Mouse (Mus musculus) heart, adult 11 months (tissue): ENCODE data around the gene Hist2h2aa1.

Source experiments
- DNase-seq: peaks from one replicate; pipeline ENCODE4 v3.0.0; 2022

Gene Hist2h2aa1

DNA sequence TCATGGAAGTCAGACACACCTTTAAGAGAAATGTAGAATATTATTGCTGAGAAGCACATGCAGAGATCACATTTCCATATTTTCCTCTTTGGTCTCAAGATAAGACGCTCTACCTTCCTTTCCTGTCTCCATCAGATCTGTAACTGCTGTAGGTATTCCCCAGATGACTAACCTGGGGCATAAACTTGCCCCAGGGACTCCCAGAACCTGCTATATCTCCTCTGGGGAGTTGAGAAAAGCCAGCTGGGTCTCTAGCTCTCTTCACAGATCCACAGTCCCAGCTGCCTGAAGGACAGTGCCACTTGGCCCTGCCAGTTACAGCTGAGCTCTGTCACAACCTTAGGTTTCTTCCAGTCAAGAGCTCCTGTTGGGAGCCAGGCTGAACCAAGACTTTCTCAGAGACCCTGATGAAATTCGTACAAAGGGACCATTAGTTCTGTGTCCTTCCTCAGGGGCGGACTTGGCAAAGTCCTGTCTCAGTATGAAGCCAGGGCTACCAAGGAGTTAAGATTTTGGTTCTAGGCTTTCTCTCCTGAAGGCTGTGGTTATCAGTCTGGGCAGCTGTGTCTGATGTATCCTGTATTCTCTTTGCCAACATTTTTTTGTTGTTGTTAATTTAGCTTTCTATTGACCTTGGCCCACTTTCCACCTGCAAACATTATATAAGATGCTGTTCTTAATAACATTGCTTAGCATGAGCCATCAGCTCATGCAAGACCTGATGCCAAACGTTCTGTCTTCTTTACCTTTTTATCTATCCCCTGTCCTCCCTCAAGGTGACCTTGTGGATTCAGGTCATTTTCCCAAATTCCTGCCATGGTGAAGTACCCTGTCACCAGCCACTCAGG, 14.2 kb upstream of the Hist2h2aa1 start:
- peak; percentile 92 for DNase-seq

DNA sequence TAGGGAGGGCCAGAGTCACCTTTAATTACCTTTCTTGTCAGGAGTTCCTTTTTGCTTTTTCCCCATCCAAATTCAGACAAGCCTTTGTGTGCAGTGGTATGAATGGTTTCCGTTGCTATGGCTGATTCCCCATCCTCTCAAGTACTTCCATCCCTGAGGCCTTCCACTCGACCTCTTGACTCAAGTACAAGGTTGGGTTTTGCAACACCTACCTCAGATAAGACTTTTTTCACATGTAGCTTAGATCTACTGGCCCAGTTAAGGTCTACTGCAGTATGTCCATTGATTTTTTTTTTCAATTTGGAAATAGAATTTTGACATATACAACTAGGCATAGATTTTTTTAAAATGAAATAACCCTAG, 13.6 kb upstream of the Hist2h2aa1 start:
- DNase-seq = no peak

DNA sequence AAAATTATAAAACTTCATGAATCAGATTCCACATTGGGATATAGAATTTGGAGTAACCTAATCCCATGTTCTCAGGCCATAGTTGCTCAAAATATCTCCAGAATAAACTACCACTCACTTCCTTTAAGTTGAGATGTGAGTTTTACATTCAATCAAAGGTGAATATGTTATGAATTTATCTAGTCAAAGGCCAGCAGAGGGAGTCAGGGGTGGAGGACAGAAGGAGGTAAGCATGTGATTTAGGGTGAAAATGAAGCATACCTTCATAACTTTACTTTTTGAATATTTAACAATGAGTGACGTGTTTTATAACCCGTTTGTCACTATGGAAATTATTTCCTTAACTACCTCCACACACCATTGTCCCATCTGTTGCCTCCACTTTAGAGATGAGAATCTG, 10.4 kb upstream of the Hist2h2aa1 start:
- DNase-seq = no peak

DNA sequence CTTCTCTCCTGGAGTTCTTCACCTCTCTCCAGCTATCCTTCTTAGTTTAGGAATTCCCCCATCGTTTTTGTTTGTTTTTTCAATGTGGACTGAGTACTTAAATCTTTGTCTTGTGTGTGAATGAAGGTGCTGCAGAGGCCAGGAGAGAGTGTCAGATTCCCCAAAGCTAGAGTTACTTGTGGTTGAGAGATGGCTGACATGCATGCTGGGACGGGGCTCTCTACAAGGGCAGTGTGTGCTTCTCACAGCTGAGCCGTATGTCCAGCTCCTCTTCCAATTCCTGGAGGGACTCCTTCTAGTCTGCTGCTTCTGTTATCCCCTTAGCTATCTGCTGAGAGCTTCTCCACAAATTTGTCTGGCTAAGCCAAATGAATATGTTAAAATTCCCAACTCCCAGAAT, 9.5 kb upstream of the Hist2h2aa1 start:
- no peak for DNase-seq

DNA sequence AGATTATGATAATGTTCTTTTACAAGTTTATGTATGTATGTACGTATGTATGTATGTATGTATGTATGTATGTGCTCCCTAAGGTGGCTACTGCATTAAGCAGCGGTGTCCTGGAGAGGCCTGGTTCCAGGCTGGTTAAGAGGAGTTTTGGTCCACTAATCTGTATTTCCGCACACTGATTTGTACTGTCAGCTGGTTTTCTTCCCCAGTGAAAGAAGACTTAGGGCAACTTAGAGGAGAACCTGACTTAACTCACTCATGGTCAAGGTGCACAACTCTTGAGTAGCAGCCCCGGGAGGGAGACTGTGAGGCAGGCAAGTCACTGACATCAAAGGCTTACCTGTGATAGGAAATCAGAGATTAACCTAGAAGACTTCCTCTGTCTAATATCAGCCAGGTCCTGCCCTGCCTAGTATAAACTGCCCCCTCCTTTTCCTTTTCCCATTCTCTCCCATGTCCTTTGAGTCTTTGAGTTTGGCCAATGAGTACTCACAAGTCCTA, 8.4 kb upstream of the Hist2h2aa1 start:
- peak; percentile 82 for DNase-seq

DNA sequence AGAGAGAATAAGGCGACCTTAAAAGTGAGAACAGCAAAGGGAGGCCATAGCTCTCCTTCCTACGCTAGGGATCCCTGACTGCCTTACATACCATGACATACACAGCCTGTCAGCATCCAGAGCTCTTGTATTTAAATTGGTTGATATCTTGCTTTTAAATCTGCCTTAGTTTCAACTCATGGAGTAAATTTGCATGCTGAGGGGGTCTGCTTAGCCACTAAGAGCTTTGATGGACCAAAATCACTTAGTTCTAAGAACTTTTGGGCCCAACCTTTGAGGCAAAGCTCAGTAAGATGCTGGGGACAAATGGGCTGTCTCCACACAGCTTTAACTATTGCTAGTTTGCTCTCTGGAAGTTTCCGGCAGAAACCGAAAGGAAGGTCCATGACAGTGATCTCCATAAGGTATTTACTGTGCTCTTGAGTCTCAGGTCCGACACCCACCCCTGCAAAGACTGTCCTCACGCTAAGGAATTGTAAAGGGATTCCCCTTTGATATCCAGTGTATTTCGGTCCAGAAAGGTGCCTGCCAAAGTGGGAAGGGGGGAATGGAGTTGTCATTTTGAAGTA, 7.9 kb upstream of the Hist2h2aa1 start:
- DNase-seq = peak; percentile 87

DNA sequence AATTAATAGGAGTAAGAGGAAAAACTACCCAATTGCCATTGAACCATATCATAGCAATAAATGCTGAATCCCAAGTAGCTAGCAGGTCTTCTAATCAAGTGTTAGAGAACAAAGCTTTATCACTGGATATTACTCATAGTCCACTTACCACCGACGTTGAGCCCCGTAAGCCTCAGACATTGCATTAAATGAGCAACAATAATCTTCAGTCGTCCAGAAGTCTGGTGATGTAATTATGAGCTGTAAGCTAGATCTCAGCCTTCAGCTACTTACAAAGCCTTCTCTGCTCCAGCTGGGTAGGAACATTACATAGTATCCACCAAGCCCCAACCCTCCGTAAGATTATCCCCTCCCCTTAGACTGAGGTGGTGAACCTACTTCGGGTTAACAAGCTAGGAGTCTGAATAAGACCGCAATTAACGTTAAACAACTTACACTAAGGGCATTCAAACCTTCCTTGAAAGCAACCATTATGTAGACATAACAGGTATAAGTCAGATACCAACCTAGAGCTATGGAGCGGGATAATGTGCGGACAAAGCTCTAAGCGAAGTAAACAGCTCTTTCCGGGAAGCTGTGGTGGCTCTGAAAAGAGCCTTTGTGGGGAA, 7.3 kb upstream of the Hist2h2aa1 start:
- DNase-seq = peak; percentile 79

DNA sequence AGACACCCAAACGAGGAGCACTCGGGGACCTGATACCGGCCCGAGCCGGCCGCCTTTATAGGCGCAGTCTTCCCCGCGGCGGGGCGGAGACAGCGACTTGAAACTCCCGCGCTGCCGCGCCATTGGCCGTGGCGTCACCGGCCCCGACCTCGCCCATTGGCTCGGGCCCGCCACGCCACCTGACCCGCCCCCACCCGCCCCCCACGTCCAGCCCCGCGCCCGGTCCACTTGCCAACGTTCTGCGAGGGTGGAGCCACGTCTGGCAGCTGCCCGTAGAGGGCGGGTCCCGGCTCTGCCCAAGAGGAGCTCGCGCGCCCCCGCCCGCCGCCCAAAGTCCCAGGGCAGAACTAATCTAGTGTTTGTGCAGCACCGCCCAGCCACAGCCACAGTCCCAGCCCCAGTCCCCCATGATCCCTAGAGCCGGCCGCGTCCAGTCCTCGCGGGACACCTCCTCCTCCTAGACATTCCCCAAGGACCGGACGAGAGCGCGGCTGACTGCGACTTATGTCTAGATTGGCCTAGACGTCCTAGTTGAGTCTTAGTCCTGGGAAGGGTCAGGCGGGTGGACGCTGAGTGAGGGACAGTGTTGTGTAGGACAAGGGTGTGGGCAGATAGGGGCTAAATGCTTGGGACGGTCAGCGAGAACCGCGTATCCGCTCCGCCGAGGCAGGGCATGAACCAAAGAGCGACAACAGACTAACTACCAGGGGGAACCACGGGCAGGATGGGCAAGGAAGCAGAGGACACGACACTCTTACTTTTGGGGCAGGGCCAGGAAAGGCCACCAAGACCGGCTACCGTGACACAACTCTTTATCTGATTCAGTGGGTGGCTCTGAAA, 6.1 kb upstream of the Hist2h2aa1 start, which contains the start of gene Hist2h3c2:
Hist2h3c2 (minus strand) TSS at position 174 of the 840 bp plus-strand sequence.
- peak; percentile 99 for DNase-seq

DNA sequence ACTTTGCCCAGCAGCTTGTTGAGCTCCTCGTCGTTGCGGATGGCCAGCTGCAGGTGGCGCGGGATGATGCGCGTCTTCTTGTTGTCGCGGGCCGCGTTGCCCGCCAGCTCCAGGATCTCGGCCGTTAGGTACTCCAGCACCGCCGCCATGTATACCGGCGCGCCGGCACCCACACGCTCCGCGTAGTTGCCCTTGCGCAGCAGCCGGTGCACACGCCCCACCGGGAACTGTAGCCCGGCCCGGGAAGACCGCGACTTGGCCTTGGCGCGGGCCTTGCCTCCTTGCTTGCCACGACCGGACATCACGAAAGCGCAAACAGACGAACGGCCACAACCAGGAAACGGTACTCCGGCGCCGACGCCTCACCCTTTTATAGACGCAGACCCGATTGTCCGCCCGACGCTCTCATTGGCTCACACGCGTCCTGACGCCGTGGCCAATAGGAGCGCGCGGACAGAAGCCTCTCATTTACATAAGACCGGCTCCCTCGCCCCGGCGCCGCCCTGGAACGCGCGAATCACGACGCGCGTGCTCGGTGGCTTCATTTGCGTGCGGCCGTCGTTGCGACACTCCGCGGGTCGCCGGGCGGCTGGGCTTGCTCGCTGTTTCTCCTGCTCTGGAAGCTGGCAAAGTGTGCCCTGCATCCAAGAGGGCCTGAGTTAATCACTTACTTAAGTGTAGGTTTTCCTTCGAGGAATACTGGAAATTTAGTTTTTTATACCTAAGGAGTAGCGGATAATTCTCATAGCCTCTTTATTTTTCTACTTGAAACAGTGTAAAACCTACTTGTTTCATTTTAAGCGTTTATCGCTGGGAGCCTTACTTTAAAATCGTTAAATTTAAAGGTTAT, 5.1 kb upstream of the Hist2h2aa1 start, which contains the start of gene Hist2h2aa2:
Hist2h2aa2 (minus strand) TSS at position 328 of the 850 bp plus-strand sequence.
- peak; percentile 100 for DNase-seq

DNA sequence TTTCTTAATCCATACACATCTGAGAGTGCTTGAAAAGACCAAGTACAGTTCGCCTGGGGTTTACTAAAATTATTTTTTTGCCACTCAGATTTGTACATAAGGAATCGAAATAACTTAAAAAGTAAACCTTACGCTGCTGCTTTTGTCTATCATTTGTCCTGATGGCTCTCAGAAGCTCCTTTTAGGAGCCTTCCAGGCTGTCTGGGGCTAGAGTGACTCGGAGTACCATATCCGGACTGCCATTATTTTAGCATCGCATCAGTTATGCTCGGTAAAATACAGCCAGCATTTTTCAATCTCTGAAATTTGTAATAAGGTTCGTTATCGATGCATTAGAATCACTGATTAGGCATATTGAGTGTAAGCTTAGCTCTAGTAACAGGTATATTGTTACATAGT, 4.5 kb upstream of the Hist2h2aa1 start:
- peak; percentile 76 for DNase-seq

DNA sequence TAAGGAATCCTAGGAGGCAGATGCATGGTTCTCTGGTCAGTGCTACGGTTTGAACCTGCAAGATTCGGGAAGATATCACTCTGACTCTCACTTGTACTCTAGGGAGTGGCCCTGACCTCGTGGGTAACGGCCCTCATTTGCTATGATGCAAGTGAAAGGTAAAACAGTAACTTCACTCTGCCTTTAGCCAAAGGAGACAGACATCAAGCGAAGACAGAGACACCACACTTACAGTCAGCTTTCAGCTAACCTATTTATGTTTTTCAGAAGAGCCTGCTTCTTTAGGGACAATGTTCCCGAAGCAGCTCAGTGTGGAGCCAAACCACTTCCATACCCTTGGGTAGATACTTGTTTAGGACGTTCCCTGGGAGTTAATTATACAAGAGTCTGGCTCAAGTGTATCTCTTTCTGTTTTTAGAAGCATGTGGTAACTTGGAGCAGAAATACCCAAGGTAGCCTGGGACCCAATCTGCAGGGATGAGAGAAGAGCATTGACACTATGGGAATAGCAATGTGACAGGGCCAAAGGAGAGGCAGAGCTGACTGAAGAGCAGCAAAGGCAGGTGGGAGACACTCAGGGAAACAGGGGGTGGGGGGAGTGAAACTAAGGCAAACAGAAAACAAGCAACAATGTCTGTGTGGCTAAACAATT, 1.2 kb upstream of the Hist2h2aa1 start:
- peak; percentile 88 for DNase-seq

DNA sequence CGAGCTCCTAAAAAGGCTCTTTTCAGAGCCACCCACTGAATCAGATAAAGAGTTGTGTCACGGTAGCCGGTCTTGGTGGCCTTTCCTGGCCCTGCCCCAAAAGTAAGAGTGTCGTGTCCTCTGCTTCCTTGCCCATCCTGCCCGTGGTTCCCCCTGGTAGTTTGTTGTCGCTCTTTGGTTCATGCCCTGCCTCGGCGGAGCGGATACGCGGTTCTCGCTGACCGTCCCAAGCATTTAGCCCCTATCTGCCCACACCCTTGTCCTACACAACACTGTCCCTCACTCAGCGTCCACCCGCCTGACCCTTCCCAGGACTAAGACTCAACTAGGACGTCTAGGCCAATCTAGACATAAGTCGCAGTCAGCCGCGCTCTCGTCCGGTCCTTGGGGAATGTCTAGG, 721 bp downstream of the Hist2h2aa1 start:
- DNase-seq = peak; percentile 89

DNA sequence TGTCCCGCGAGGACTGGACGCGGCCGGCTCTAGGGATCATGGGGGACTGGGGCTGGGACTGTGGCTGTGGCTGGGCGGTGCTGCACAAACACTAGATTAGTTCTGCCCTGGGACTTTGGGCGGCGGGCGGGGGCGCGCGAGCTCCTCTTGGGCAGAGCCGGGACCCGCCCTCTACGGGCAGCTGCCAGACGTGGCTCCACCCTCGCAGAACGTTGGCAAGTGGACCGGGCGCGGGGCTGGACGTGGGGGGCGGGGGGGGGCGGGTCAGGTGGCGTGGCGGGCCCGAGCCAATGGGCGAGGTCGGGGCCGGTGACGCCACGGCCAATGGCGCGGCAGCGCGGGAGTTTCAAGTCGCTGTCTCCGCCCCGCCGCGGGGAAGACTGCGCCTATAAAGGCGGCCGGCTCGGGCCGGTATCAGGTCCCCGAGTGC, 1.1 kb downstream of the Hist2h2aa1 start, which contains the start of gene Hist2h3c1:
Hist2h3c1 (plus strand) TSS at position 259 of the 430 bp plus-strand sequence.
- DNase-seq = peak; percentile 94

DNA sequence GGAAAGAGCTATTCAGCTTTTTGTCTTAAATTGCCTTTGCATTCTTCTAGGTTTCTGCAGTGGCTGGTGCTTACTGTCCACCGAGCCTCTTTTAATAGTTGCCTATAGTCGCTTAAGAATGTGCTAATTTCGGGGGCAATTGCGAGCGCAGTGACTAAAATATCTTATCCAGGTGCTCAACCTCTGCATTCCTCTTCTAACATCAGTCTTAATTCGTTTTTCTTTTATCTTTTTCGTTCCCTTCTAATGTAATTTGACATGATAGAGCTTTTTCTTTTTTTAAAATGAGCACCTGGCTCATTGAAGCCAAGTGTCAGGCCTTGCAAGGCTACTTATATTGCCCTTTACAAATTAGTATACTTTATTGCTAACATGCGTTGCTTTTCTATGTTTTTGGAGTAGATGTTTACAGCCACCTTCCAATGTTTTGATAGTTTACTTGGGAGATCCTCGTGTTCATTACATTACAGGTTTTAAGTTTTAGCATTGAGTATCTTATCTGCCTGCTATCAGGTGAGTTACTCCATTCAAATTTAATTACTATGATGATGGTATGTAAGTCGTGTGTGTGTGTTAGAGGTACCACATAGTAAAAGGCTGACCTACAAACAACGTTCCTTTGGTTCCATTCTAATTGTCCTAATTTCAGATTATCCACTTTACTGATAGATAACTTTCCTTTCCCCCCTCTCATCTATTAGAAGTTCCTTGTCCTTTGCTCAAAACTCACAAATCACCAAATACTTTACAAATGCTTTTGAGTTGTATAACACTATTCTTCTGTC, 2.3 kb downstream of the Hist2h2aa1 start:
- peak; percentile 82 for DNase-seq

DNA sequence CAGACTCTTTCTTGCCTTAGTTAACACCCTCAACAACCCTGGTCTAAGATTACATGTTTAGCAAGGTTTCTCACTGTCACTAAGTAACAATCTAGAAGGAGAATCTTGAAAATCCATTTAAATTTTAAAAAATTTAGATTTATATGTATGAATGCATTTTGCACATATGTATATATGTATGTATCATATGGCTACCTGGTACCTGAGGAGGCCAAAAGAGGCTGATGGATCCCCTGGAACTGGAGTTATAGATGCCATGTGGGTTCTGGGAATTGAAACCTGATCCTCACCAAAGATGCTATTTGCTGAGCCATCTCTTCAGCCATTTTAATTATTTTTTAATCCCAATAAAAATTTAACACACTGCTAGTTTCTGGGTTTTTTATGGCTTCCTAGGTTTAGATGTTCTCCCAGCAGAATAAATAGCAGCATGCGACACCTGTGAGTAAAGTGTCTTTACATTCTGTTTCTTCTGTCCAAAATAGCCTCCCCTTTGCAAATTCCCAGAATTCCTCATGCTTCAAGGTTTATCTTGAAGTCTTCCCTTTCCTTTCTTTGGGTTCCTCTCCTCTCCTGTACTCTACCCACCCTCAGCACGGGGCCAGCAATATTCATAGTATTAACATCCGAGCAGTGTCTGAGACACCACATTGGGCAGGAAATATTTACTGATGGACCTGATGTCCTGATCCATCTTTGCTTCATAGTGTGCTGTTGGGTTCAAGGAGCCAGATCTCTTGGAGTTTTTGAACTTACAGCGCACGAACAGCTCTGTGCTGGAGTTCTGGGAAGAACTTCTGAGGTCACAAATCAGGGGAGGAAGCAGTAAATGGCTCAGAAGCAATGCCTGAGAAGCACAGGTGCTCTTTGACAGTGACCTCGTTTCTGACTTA, 3.1 kb downstream of the Hist2h2aa1 start:
- DNase-seq = peak; percentile 74

DNA sequence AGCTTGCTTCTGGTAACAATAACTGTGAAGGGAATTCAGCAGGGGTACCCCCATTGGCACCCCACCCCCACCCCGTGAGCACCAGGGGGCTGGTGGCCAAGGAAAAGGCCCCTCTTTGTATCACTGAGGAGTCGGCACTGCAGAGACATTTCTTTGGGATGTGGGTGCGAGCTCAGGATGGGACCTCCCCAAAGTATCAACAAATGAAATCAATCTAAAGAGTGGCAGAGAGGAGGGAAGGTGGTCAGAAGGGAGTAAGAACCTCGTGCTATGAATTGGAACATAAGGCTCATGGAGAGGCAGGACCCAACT, 3.7 kb downstream of the Hist2h2aa1 start:
- peak; percentile 86 for DNase-seq

DNA sequence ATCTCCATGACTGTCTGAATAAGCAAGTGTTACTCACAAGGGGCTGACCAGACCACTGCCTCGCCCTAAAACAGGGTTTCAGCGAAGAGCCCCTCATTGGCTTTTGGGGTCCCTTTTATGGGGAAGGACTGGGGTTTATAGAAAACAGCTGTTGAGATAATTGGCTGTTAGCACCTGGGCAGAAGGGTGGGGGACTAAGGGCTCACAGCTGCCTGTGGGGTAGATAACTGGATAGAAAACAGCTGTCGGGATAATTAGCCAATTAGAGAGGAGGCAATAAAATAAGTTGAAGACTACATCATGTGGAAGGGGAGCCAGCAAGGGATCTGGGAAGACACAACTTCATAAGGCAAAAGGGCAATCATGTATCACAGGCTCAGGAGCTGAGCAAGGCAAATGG, 5.6 kb downstream of the Hist2h2aa1 start:
- DNase-seq = peak; percentile 83

DNA sequence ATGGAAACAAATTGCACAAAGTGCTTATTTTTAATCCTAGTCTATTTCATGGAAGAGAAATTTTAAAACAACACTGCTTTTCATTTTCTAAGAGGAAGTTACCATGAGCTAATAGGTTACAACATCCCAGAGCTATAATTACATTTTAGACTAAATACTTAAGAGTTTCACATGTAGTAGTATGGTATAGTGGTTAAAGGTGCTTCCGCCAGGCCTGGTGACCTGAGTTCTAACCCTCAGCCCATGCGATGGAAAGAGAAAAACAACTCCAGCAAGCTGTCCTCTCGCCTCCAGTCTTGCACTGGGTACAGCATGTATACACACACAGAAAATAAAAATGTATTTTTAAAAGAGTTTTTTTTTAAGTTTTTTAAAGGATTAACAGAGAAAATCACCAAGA, 6.5 kb downstream of the Hist2h2aa1 start:
- DNase-seq = peak; percentile 81

DNA sequence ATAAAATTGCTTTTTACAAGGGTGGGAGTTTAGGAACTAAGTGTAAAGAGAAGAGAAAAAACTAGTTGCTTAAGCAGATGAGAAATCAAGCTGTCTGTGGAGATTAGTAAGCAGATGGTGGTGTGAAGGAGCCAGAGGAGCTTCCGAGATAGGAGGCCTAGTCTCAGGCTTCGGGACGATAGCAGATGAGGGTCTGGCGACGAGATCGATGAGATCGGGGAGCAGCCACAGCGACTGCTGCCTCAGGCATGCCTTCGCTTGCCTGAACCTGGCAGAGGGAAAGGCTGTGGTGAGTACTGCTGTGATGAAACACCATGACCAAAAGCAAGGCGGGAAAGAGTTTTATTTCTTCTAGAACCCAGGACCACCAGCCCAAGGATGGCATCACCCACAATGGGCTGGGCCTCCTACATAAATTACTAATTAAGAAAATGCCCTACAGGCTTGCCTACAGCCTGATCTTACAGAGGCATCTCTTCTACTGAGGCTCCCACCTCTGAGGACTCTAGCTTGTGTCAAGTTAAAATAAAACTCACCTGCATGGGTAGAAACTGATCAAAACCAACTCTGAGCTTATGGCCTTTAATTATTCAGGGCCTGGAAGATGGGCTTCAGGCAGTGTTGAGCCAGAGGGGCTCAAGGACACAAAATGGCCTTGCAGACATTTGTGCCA, 9.5 kb downstream of the Hist2h2aa1 start:
- DNase-seq = peak; percentile 79
